Mouse (Mus musculus): ENCODE measurements at regions not wholly inside any gene's neighbourhood (a gene's known extent, or its start where the extent isn't known, plus 50 kb on each side); places are given as distances from the start of the nearest gene placed in this dataset.
A peak's percentile ranks its signal among the peaks of the same experiment; 100 is the strongest.

- 73% methylated on average over 2 of the region's 2 CpGs for WGBS
- ATAC-seq (ENCODE audit: low read depth) = no peak
- Histone ChIP-seq H3K4me3 (ENCODE audit: low read depth, low read length) (no peak overlapping the region), H3K9me3 (ENCODE audit: control insufficient read depth, low read length) (no peaks in the 10 kb centered on the region), H3K27me3 (replicated peaks; ENCODE audit: control insufficient read depth, insufficient read depth, low read length) (no peaks in the 10 kb centered on the region), H3K27ac (replicated peaks; ENCODE audit: low read depth, low read length) (no peak overlapping the region), H3K36me3 (ENCODE audit: control insufficient read depth, insufficient read depth, low read length) (no peaks in the 10 kb centered on the region), H3K9ac (ENCODE audit: low read depth, low read length) (no peak overlapping the region), H3K4me1 (ENCODE audit: control insufficient read depth, insufficient read depth, low read length) (no peaks in the 10 kb centered on the region), H3K4me2 (ENCODE audit: low read depth, low read length) (no peak overlapping the region)
- DNase-seq (ENCODE audit: low spot score) = no peak
Observed at GRCm38 (mm10) chr15:63112918-63113317, 732.1 kb downstream of the Gsdmc2 start.

GRCm38 (mm10) chr15:63100093-63100492 is 744.9 kb downstream of the Gsdmc2 start:
- no peak for ATAC-seq (ENCODE audit: low read depth)
- Histone ChIP-seq H3K4me2 (ENCODE audit: low read depth, low read length) (no peak overlapping the region), H3K27me3 (replicated peaks; ENCODE audit: control insufficient read depth, insufficient read depth, low read length) (no peaks in the 10 kb centered on the region), H3K9ac (ENCODE audit: low read depth, low read length) (no peak overlapping the region), H3K36me3 (ENCODE audit: control insufficient read depth, insufficient read depth, low read length) (no peaks in the 10 kb centered on the region), H3K4me3 (ENCODE audit: low read depth, low read length) (no peak overlapping the region), H3K4me1 (ENCODE audit: control insufficient read depth, insufficient read depth, low read length) (no peaks in the 10 kb centered on the region), H3K27ac (replicated peaks; ENCODE audit: low read depth, low read length) (no peak overlapping the region), H3K9me3 (ENCODE audit: control insufficient read depth, low read length) (no peaks in the 10 kb centered on the region)
- no peak for DNase-seq (ENCODE audit: low spot score)
- WGBS = 90% methylated on average over 3 of the region's 3 CpGs

DNA sequence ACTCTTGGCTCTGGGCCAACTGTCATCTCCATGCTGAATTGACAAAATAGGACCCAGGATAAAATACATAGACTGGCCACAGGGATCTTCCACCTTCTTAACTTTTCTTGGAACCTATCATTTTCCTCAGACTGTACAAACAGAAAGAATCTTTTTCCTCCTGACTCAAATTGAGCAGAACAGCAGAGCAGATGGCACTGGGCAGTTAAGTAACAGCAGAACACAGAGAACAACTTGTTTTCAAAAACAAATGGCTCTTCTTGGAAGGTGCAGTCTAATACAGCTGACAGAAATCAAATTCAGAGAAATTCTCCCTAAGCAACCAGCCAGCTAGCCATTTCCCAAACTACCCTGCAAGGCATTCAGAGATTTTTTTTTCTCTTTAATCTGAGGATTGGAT is 763.0 kb downstream of the Gsdmc2 start:
- no peak overlapping the region for H3K4me2 ChIP-seq (ENCODE audit: low read depth, low read length)
- H3K9me3 ChIP-seq (ENCODE audit: control insufficient read depth, low read length) = no peaks in the 10 kb centered on the region
- no peaks in the 10 kb centered on the region for H3K27me3 ChIP-seq (replicated peaks; ENCODE audit: control insufficient read depth, insufficient read depth, low read length)
- no peak overlapping the region for H3K9ac ChIP-seq (ENCODE audit: low read depth, low read length)
- H3K27ac ChIP-seq (replicated peaks; ENCODE audit: low read depth, low read length) = no peak overlapping the region
- ATAC-seq (ENCODE audit: low read depth) (no peak), DNase-seq (ENCODE audit: low spot score) (no peak)
- no peaks in the 10 kb centered on the region for H3K4me1 ChIP-seq (ENCODE audit: control insufficient read depth, insufficient read depth, low read length)
- H3K4me3 ChIP-seq (ENCODE audit: low read depth, low read length) = no peak overlapping the region
- H3K36me3 ChIP-seq (ENCODE audit: control insufficient read depth, insufficient read depth, low read length) = no peaks in the 10 kb centered on the region

- DNase-seq (ENCODE audit: low spot score) (peak; percentile 47), ATAC-seq (ENCODE audit: low read depth) (peak; percentile 41; the same call in 1 of the 2 replicates)
- H3K4me1 ChIP-seq (ENCODE audit: control insufficient read depth, insufficient read depth, low read length) = no peaks in the 10 kb centered on the region
- no peak overlapping the region for H3K4me3 ChIP-seq (ENCODE audit: low read depth, low read length)
- 64% methylated on average over 4 of the region's 4 CpGs for WGBS
- H3K27ac ChIP-seq (replicated peaks; ENCODE audit: low read depth, low read length) = no peak overlapping the region
- H3K9ac ChIP-seq (ENCODE audit: low read depth, low read length) = no peak overlapping the region
- no peaks in the 10 kb centered on the region for H3K36me3 ChIP-seq (ENCODE audit: control insufficient read depth, insufficient read depth, low read length)
- no peak overlapping the region for H3K4me2 ChIP-seq (ENCODE audit: low read depth, low read length)
- H3K27me3 ChIP-seq (replicated peaks; ENCODE audit: control insufficient read depth, insufficient read depth, low read length) = no peaks in the 10 kb centered on the region
- H3K9me3 ChIP-seq (ENCODE audit: control insufficient read depth, low read length) = no peaks in the 10 kb centered on the region
Observed at GRCm38 (mm10) chr15:63079825-63080224, 765.2 kb downstream of the Gsdmc2 start.

- ATAC-seq (ENCODE audit: low read depth) (no peak), DNase-seq (ENCODE audit: low spot score) (no peak)
- H3K4me1 ChIP-seq (ENCODE audit: control insufficient read depth, insufficient read depth, low read length) = no peaks in the 10 kb centered on the region
- H3K9me3 ChIP-seq (ENCODE audit: control insufficient read depth, low read length) = no peaks in the 10 kb centered on the region
- no peak overlapping the region for H3K4me2 ChIP-seq (ENCODE audit: low read depth, low read length)
- H3K4me3 ChIP-seq (ENCODE audit: low read depth, low read length) = no peak overlapping the region
- H3K36me3 ChIP-seq (ENCODE audit: control insufficient read depth, insufficient read depth, low read length) = no peaks in the 10 kb centered on the region
- WGBS = 63% methylated on average over 4 of the region's 4 CpGs
- no peak overlapping the region for H3K27ac ChIP-seq (replicated peaks; ENCODE audit: low read depth, low read length)
- H3K9ac ChIP-seq (ENCODE audit: low read depth, low read length) = no peak overlapping the region
- no peaks in the 10 kb centered on the region for H3K27me3 ChIP-seq (replicated peaks; ENCODE audit: control insufficient read depth, insufficient read depth, low read length)
Observed at GRCm38 (mm10) chr15:63071921-63072320, 773.1 kb downstream of the Gsdmc2 start.

DNA sequence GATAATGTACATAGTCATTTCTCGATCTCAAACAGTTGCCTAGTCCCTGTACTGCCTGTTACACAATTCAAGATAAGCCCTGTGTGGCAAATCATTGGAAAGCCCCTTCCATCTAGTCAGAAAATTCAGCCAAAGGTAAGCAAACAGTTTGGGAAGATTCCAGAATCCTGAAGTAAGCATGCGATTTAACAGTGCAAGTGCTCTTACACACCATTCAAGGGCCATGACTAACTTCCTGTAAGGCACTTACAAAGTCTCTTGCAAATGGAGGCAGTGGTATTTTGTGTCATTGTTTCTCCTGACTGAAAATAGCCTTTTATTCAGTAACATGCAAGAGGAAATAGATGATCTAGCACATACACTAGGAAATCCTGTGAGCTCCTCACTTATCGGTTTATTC is 777.9 kb downstream of the Gsdmc2 start:
- no peak overlapping the region for H3K4me3 ChIP-seq (ENCODE audit: low read depth, low read length)
- H3K27me3 ChIP-seq (replicated peaks; ENCODE audit: control insufficient read depth, insufficient read depth, low read length) = no peaks in the 10 kb centered on the region
- DNase-seq (ENCODE audit: low spot score) = no peak
- no peak overlapping the region for H3K9ac ChIP-seq (ENCODE audit: low read depth, low read length)
- 85% methylated on average over 3 of the region's 3 CpGs for WGBS
- no peaks in the 10 kb centered on the region for H3K9me3 ChIP-seq (ENCODE audit: control insufficient read depth, low read length)
- no peaks in the 10 kb centered on the region for H3K4me1 ChIP-seq (ENCODE audit: control insufficient read depth, insufficient read depth, low read length)
- no peak for ATAC-seq (ENCODE audit: low read depth)
- H3K4me2 ChIP-seq (ENCODE audit: low read depth, low read length) = no peak overlapping the region
- H3K27ac ChIP-seq (replicated peaks; ENCODE audit: low read depth, low read length) = no peak overlapping the region
- no peaks in the 10 kb centered on the region for H3K36me3 ChIP-seq (ENCODE audit: control insufficient read depth, insufficient read depth, low read length)

- ATAC-seq (ENCODE audit: low read depth) (no peak), DNase-seq (ENCODE audit: low spot score) (peak; percentile 35)
- no peak overlapping the region for H3K4me3 ChIP-seq (ENCODE audit: low read depth, low read length)
- H3K9ac ChIP-seq (ENCODE audit: low read depth, low read length) = no peak overlapping the region
- H3K4me1 ChIP-seq (ENCODE audit: control insufficient read depth, insufficient read depth, low read length) = no peaks in the 10 kb centered on the region
- H3K27ac ChIP-seq (replicated peaks; ENCODE audit: low read depth, low read length) = no peak overlapping the region
- H3K9me3 ChIP-seq (ENCODE audit: control insufficient read depth, low read length) = no peaks in the 10 kb centered on the region
- WGBS = 60% methylated on average over 2 of the region's 2 CpGs
- no peaks in the 10 kb centered on the region for H3K27me3 ChIP-seq (replicated peaks; ENCODE audit: control insufficient read depth, insufficient read depth, low read length)
- no peak overlapping the region for H3K4me2 ChIP-seq (ENCODE audit: low read depth, low read length)
- H3K36me3 ChIP-seq (ENCODE audit: control insufficient read depth, insufficient read depth, low read length) = no peaks in the 10 kb centered on the region
Observed at GRCm38 (mm10) chr15:63066020-63066439, 778.9 kb downstream of the Gsdmc2 start.

DNA sequence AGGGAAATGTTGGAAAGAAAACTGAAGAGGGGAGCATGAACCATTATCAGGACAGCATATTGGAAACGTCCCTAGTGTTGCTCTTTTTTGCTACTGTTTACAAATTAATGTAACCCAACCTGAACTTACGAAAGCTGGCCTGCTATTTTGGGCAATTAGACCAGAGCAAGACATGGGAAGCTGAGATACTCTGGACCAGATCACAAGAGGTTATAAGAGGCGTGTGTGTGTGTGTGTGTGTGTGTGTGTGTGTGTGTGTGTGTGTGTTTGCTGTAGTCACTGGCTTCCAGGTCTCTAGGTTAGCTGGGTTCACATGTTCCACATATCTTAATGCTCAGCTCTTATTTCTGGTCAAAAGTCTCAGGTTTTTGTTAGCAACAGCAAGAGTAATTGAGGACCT is 783.1 kb downstream of the Gsdmc2 start:
- Histone ChIP-seq H3K4me1 (ENCODE audit: control insufficient read depth, insufficient read depth, low read length) (no peaks in the 10 kb centered on the region), H3K9me3 (ENCODE audit: control insufficient read depth, low read length) (no peaks in the 10 kb centered on the region), H3K4me2 (ENCODE audit: low read depth, low read length) (no peak overlapping the region), H3K9ac (ENCODE audit: low read depth, low read length) (no peak overlapping the region), H3K4me3 (ENCODE audit: low read depth, low read length) (no peak overlapping the region), H3K36me3 (ENCODE audit: control insufficient read depth, insufficient read depth, low read length) (no peaks in the 10 kb centered on the region), H3K27ac (replicated peaks; ENCODE audit: low read depth, low read length) (no peak overlapping the region), H3K27me3 (replicated peaks; ENCODE audit: control insufficient read depth, insufficient read depth, low read length) (no peaks in the 10 kb centered on the region)
- WGBS = 67% methylated on average over 3 of the region's 3 CpGs
- DNase-seq (ENCODE audit: low spot score) (no peak), ATAC-seq (ENCODE audit: low read depth) (no peak)

- H3K27me3 ChIP-seq (replicated peaks; ENCODE audit: control insufficient read depth, insufficient read depth, low read length) = no peaks in the 10 kb centered on the region
- no peak overlapping the region for H3K27ac ChIP-seq (replicated peaks; ENCODE audit: low read depth, low read length)
- no peak overlapping the region for H3K4me2 ChIP-seq (ENCODE audit: low read depth, low read length)
- no peaks in the 10 kb centered on the region for H3K4me1 ChIP-seq (ENCODE audit: control insufficient read depth, insufficient read depth, low read length)
- no peaks in the 10 kb centered on the region for H3K9me3 ChIP-seq (ENCODE audit: control insufficient read depth, low read length)
- no peak for ATAC-seq (ENCODE audit: low read depth)
- H3K36me3 ChIP-seq (ENCODE audit: control insufficient read depth, insufficient read depth, low read length) = no peaks in the 10 kb centered on the region
- DNase-seq (ENCODE audit: low spot score) = no peak
- H3K4me3 ChIP-seq (ENCODE audit: low read depth, low read length) = no peak overlapping the region
- no peak overlapping the region for H3K9ac ChIP-seq (ENCODE audit: low read depth, low read length)
- WGBS = 85% methylated on average over 3 of the region's 3 CpGs
Observed at GRCm38 (mm10) chr15:63060826-63061225, 784.2 kb downstream of the Gsdmc2 start.
